Mouse (Mus musculus) forebrain, embryonic 14.5 days (tissue): ENCODE measurements around the gene Rragd. TPM values are rescaled to one million over a fixed set of nuclear protein-coding genes. Genes with fewer than 3 reads are reported as not detected.
"Not testable (repeated sequence)": the region's sequence is repeated elsewhere in the genome, so short reads cannot be mapped to it uniquely, and the experiment has no call there.

Experiments used
- ATAC-seq: fragments of 200-750 bp; cut with Nextera tagmentation; 2 replicates; pipeline ENCODE4 v1.8.0; 2017; ENCODE audit warnings: mild to moderate bottlenecking, moderate library complexity
- DNase-seq: peaks from one replicate; pipeline ENCODE4 v3.0.0-alpha.2; 2015; ENCODE audit warnings: low spot score
- H3K27ac ChIP-seq: fragments of 300-500 bp; sonication (generic); 2 replicates; pipeline ENCODE4 v1.5.1; 2014; ENCODE audit warnings: low read depth, mild to moderate bottlenecking, control low read depth, low read length, moderate library complexity
- H3K27me3 ChIP-seq: fragments of 300-500 bp; sonication (generic); replicated peaks from 2 replicates; pipeline ENCODE4 v1.6.1; 2014; ENCODE audit warnings: low read length, control low read depth, mixed read lengths; ENCODE audit not compliant: control insufficient read depth, insufficient read depth
- H3K36me3 ChIP-seq: fragments of 300-500 bp; sonication (generic); 2 replicates; pipeline ENCODE4 v1.6.1; 2014; ENCODE audit warnings: low read length, control low read depth; ENCODE audit not compliant: control insufficient read depth, insufficient read depth
- H3K4me1 ChIP-seq: fragments of 300-500 bp; sonication (generic); 2 replicates; pipeline ENCODE4 v1.6.1; 2014; ENCODE audit warnings: antibody characterized with exemption, low read length, control low read depth; ENCODE audit not compliant: control insufficient read depth, insufficient read depth
- H3K4me2 ChIP-seq: fragments of 300-500 bp; sonication (generic); 2 replicates; pipeline ENCODE4 v1.6.1; 2014; ENCODE audit warnings: mild to moderate bottlenecking, control low read depth, low read length
- H3K4me3 ChIP-seq: fragments of 300-500 bp; sonication (generic); 2 replicates; pipeline ENCODE4 v1.5.1; 2014; ENCODE audit warnings: low read depth, low read length, control low read depth
- H3K9ac ChIP-seq: fragments of 300-500 bp; sonication (generic); 2 replicates; pipeline ENCODE4 v1.6.1; 2014; ENCODE audit warnings: mild to moderate bottlenecking, low read length, control low read depth, moderate library complexity
- H3K9me3 ChIP-seq: fragments of 300-500 bp; sonication (generic); replicated peaks from 2 replicates; pipeline ENCODE4 v1.6.1; 2016; ENCODE audit warnings: low read length, control low read depth, mixed read lengths; ENCODE audit not compliant: control insufficient read depth
- WGBS: fragments of 180-500 bp; shearing (Covaris S2); extraction: QIAGEN DNeasy Blood & Tissue Kit; methylation state at CpG from one replicate; pipeline ENCODE4 v1.1.7; 2014; 5-methylcytosine and 5-hydroxymethylcytosine counted together
- polyA plus RNA-seq: library from polyadenylated mRNA; unstranded; fragments of >200 nt; fragmentation: Nextera tagmentation; extraction: Ambion mirVana; gene quantifications from 2 replicates; pipeline ENCODE4 v1.2.1, GENCODE M21; 2014

Gene Rragd
- polyA plus RNA-seq, 1 experiment from 2014 or later: 17.6 TPM

DNA sequence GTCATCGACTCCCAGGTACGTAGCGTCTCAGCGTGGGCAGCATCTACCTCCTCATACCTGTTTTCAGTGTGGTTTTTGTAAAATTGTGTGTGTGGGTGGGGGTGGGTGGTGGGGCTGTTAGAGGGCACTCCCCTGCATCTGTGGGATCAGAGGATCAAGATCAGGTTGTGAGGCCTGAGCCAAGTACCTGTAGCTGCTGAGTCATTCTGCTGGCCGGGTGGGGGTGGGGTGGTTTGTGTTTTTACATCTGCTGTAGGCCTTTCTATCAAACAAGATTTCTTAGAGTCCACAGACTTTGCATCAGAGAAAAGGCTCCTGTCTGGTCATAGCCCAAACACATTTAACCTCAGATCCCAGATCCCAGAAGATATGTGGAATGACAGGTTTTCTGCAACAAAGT is 13.2 kb downstream of the Rragd start:
- WGBS: 95% methylated on average over 5 of the region's 5 CpGs

DNA sequence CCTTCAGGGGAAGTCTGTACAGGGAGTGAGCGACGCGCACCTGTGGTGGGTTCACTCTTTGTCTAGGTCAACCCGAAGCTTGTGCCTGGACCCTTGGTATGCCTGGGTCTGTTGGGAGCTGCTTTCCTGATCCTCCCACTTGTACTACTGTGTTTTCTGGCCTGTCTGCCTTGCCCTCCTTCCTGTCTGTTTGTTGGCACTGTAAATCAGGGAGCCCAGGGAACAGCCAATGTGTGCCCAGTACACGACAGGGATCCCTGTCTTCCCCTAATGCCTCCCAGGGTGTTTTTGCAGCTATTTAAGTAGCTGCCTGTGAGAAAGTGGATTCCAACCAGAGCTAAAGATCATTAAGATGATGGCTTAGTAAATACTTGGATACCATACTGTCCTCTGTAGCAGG is 14.7 kb downstream of the Rragd start:
- no peak overlapping the region for H3K9ac ChIP-seq
- no peaks in the 10 kb centered on the region for H3K4me1 ChIP-seq
- H3K9me3 ChIP-seq: no peaks in the 10 kb centered on the region
- ATAC-seq (no peak), DNase-seq (no peak)
- H3K4me3 ChIP-seq: no peak overlapping the region
- H3K27ac ChIP-seq: no peak overlapping the region
- WGBS: 88% methylated on average over 5 of the region's 5 CpGs
- H3K36me3 ChIP-seq: peaks cover 4% of the 10 kb centered on the region; the same call in 1 of the 2 replicates
- H3K4me2 ChIP-seq: no peak overlapping the region
- no peaks in the 10 kb centered on the region for H3K27me3 ChIP-seq

More for the DNA sequence above, 13.2 kb downstream of the Rragd start:
- Histone ChIP-seq H3K4me3 (no peak overlapping the region), H3K9ac (no peak overlapping the region), H3K4me2 (no peak overlapping the region), H3K36me3 (peaks cover 4% of the 10 kb centered on the region; the same call in 1 of the 2 replicates), H3K9me3 (no peaks in the 10 kb centered on the region), H3K27ac (no peak overlapping the region), H3K4me1 (no peaks in the 10 kb centered on the region), H3K27me3 (no peaks in the 10 kb centered on the region)
- ATAC-seq (no peak), DNase-seq (no peak)

DNA sequence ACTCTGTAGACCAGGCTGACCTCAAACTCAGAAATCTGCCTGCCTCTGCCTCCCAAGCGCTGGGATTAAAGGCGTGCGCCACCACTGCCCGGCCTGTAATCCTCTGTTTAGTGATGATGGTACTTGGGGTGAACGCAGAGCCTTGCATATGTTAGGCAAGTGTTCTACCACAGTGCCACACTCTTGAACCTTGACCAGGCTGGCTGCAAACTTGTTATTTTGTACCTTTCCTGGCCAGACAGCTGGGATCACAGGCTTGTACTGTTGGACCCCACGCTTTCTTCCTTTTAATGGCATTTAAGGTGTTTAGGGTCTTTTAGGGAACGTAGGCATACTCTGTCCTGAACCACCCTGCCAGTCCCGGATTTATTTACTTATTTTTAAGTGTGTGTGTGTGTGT is 16.2 kb downstream of the Rragd start:
- no peaks in the 10 kb centered on the region for H3K9me3 ChIP-seq
- H3K4me1 ChIP-seq: no peaks in the 10 kb centered on the region
- H3K27me3 ChIP-seq: no peaks in the 10 kb centered on the region
- no peak overlapping the region for H3K4me3 ChIP-seq
- H3K36me3 ChIP-seq: peaks cover 9% of the 10 kb centered on the region; the same call in 1 of the 2 replicates
- 96% methylated on average over 8 of the region's 8 CpGs for WGBS
- DNase-seq (no peak), ATAC-seq (no peak)
- H3K27ac ChIP-seq: no peak overlapping the region
- no peak overlapping the region for H3K4me2 ChIP-seq
- H3K9ac ChIP-seq: no peak overlapping the region

DNA sequence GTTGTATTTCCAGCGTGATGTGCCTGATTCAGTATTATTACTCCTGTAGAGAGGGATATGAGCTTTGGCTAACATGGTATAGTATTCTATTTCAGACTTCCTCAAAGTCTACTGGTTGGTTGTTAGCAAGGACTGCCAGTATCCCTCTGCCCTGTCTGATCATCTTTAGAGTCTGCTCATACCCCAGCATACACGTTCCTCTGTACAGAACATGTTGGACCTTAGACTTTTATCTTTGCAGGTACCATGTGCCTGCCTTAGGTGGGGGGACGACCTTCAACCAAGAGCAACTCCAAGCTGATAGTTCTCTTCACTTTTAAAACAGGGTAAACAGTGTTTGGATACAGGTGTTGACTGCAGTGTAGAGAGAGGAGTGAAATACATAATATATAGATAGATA is 19.2 kb downstream of the Rragd start:
- H3K27ac ChIP-seq: no peak overlapping the region
- no peak overlapping the region for H3K9ac ChIP-seq
- no peaks in the 10 kb centered on the region for H3K9me3 ChIP-seq
- no peaks in the 10 kb centered on the region for H3K27me3 ChIP-seq
- H3K4me1 ChIP-seq: no peaks in the 10 kb centered on the region
- H3K36me3 ChIP-seq: peaks cover 30% of the 10 kb centered on the region
- WGBS: 89% methylated on average over 3 of the region's 3 CpGs
- DNase-seq (no peak), ATAC-seq (no peak)
- no peak overlapping the region for H3K4me2 ChIP-seq
- H3K4me3 ChIP-seq: no peak overlapping the region

DNA sequence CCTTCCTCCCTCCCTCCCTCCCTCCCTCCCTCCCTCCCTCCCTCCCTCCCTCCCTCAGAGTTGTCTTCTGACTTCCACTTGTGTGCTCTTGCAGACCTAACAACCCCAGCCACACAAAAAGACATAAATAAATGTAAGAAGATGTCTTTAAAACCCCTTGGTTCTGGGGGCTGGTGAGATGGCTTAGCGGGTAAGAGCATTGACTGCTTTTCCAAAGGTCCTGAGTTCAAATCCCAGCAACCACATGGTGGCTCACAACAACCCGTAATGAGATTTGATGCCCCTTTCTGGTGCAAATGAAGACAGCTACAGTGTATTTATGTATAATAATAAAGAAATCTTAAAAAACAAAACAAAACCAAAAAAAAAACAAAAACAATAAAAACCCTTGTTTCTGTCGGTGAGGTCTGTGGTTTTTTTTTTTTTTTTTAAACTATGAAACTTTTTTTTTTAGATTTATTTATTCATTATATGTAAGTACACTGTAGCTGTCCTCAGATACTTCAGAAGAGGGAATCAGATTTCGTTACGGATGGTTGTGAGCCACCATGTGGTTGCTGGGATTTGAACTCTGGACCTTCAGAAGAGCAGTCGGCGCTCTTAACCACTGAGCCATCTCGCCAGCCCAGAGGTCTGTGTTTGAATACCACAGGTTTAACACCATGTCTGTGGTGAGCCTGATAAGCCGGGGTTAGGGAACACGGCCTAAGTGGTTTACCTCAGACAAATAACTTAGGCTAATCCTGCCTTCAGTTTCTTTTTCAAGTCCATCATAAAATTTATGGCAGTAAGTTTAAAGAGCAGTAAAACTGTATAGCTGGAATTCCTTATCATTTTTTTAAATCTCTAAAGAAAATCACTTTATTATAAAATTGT is 23.0 kb downstream of the Rragd start:
- H3K4me3 ChIP-seq, H3K27me3 ChIP-seq, H3K27ac ChIP-seq, H3K4me1 ChIP-seq, H3K9ac ChIP-seq, H3K4me2 ChIP-seq, ATAC-seq, H3K9me3 ChIP-seq, DNase-seq: not testable (repeated sequence)
- peaks cover 31% of the 10 kb centered on the region for H3K36me3 ChIP-seq
- WGBS: 96% methylated on average over 10 of the region's 10 CpGs

DNA sequence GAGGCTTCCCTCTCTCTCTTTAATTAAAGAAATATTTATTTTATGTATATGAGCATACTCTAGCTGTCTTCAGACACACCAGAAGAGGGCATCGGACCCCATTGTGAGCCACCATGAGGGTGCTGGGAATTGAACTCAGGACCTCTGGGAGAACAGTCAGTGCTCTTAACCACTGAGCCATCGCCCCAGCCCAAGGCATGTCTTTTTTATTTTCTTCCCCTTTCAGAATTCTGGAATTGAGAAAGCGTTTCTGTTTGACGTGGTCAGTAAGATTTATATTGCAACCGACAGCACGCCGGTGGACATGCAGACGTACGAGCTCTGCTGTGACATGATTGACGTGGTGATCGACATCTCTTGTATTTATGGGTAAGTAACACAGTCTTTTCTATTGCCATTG is 24.0 kb downstream of the Rragd start:
- ATAC-seq (no peak), DNase-seq (no peak)
- H3K4me2 ChIP-seq: no peak overlapping the region
- no peaks in the 10 kb centered on the region for H3K9me3 ChIP-seq
- H3K27me3 ChIP-seq: no peaks in the 10 kb centered on the region
- WGBS: 96% methylated on average over 11 of the region's 11 CpGs
- no peak overlapping the region for H3K4me3 ChIP-seq
- peaks cover 31% of the 10 kb centered on the region for H3K36me3 ChIP-seq
- no peak overlapping the region for H3K9ac ChIP-seq
- H3K4me1 ChIP-seq: no peaks in the 10 kb centered on the region
- no peak overlapping the region for H3K27ac ChIP-seq

DNA sequence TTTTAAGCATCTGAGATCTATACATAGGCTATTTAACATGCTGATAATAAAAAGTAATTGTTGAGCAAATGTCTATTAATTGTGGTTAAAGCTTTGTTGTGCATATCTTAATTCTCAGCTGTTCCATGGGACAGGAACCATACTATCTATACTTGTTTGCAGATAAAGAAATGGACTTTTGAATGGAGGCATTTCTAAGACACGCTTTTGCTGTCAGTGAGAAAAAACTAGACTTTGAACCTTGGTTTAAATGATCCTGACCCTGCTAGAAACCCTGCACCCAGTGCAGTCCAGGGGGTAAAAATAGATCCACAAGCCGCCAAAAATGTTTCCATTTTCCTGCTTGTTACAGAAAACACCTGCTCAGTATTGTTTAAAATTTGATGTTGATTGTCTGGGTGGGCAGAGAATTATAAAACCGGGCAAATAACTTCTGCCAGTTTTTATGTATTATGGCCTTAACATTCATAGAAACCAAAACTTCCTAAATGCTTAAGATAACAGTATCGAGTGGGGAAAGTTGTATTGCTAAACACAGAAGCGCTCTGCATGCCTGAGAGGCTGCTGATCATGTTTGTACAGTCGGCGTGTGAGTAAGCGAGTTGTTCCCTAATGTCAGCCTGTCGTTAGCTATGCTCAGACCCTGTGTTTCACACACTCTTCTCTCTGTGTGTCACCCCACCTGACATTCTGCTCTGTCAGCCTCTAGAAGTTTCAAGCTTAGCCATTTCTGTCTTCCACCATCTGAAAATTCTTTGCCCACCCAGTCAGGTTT is 24.8 kb downstream of the Rragd start:
- no peak for ATAC-seq
- H3K9me3 ChIP-seq: no peaks in the 10 kb centered on the region
- no peaks in the 10 kb centered on the region for H3K4me1 ChIP-seq
- H3K27ac ChIP-seq: no peak overlapping the region
- H3K27me3 ChIP-seq: no peaks in the 10 kb centered on the region
- DNase-seq: no peak
- H3K4me3 ChIP-seq: no peak overlapping the region
- H3K4me2 ChIP-seq: no peak overlapping the region
- peaks cover 31% of the 10 kb centered on the region for H3K36me3 ChIP-seq
- WGBS: 86% methylated on average over 9 of the region's 9 CpGs
- H3K9ac ChIP-seq: no peak overlapping the region

DNA sequence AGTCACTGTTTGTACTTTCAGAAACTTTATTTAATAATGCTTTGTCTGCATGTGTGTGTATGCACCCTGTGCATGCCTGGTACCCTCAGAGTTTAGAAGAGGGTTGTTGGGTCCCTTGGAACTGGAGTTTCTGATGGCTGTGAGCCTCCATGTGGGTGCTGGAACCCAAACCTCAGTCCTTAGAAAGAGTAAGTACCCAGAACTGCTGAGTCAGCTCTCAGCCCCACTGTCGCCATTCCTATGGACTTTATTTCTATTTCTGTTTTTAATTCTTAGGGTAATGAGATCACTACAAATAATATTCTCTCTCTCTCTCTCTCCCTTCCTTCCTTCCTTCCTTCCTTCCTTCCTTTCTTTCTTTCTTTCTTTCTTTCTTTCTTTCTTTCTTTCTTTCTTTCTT is 27.2 kb downstream of the Rragd start:
- WGBS: 97% methylated on average over 1 of the region's 1 CpGs
- no peak for ATAC-seq
- Histone ChIP-seq H3K4me2 (no peak overlapping the region), H3K9ac (no peak overlapping the region), H3K9me3 (no peaks in the 10 kb centered on the region), H3K27me3 (no peaks in the 10 kb centered on the region), H3K4me1 (no peaks in the 10 kb centered on the region), H3K27ac (no peak overlapping the region), H3K36me3 (peaks cover 32% of the 10 kb centered on the region), H3K4me3 (no peak overlapping the region)
- DNase-seq: no peak

DNA sequence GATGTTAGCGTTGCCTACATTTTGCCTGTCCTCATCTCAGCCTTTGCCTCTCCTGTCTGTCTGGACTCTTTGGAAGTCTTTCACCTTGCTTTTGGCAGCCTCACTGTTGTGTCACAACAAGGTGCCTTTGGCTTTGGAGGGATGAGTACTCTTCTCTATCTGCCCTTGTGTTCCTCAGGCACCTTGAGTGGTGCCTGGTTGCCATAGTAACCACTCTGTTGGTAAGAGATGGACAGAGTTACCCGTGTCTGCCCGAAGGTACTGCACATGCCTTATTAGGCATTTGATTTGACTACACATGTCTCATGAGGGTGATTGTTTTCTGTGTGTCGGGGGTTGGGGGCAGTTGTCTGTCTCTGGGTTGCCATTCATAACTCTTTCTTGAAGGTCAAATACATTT is 29.6 kb downstream of the Rragd start:
- no peak for DNase-seq
- Histone ChIP-seq H3K9ac (no peak overlapping the region), H3K27ac (no peak overlapping the region), H3K4me3 (no peak overlapping the region), H3K36me3 (peaks cover 22% of the 10 kb centered on the region), H3K4me1 (no peaks in the 10 kb centered on the region), H3K9me3 (no peaks in the 10 kb centered on the region), H3K27me3 (no peaks in the 10 kb centered on the region), H3K4me2 (no peak overlapping the region)
- 74% methylated on average over 4 of the region's 4 CpGs for WGBS
- no peak for ATAC-seq
